Mouse (Mus musculus): Measurements from ENCODE around the gene Lrguk. TPM values are rescaled to one million over a fixed set of nuclear protein-coding genes. Genes with fewer than 3 reads are reported as not detected.

Gene Lrguk
- total RNA-seq, 2 experiments from 2014 or later, result 0.43 to 0.60 TPM

GRCm38 (mm10) chr6:34066790-34067189, 37.5 kb downstream of the Lrguk start:
- DNase-seq, result no peak

GRCm38 (mm10) chr6:34067271-34067670, 38.0 kb downstream of the Lrguk start:
- DNase-seq, result no peak

GRCm38 (mm10) chr6:34071936-34072335, 42.7 kb downstream of the Lrguk start:
- no peak for DNase-seq

- no peak for DNase-seq
These were observed 44.7 kb downstream of the Lrguk start for GRCm38 (mm10) chr6:34073931-34074442.

- DNase-seq, result no peak
These were observed 46.3 kb downstream of the Lrguk start for GRCm38 (mm10) chr6:34075520-34075919.

- DNase-seq, result peak; percentile 25 to 47
These were observed 54.2 kb downstream of the Lrguk start for GRCm38 (mm10) chr6:34083471-34083870.

GRCm38 (mm10) chr6:34087701-34088100, 58.5 kb downstream of the Lrguk start:
- no peak for DNase-seq

GRCm38 (mm10) chr6:34088986-34089385, 59.7 kb downstream of the Lrguk start:
- DNase-seq, result no peak

GRCm38 (mm10) chr6:34091537-34091936, 62.3 kb downstream of the Lrguk start:
- no peak for DNase-seq

- no peak for DNase-seq
These were observed 67.0 kb downstream of the Lrguk start for GRCm38 (mm10) chr6:34096274-34096673.

- DNase-seq, result no peak
These were observed 67.7 kb downstream of the Lrguk start for GRCm38 (mm10) chr6:34096905-34097304.

GRCm38 (mm10) chr6:34099725-34100124, 70.5 kb downstream of the Lrguk start:
- no peak for DNase-seq

- DNase-seq, result no peak
These were observed 72.5 kb downstream of the Lrguk start for GRCm38 (mm10) chr6:34101531-34102396.

GRCm38 (mm10) chr6:34103251-34103920, 74.1 kb downstream of the Lrguk start:
- DNase-seq, result no peak

- DNase-seq, result no peak
These were observed 81.3 kb downstream of the Lrguk start for GRCm38 (mm10) chr6:34110571-34110970.

- DNase-seq, result no peak
These were observed 82.2 kb downstream of the Lrguk start for GRCm38 (mm10) chr6:34111406-34111805.

GRCm38 (mm10) chr6:34116838-34117478, 87.7 kb downstream of the Lrguk start:
- DNase-seq, result no peak

GRCm38 (mm10) chr6:34124401-34124800, 95.2 kb downstream of the Lrguk start:
- no peak for DNase-seq

GRCm38 (mm10) chr6:34129261-34129660, 100.0 kb downstream of the Lrguk start:
- no peak for DNase-seq

- no peak for DNase-seq
These were observed 103.1 kb downstream of the Lrguk start for GRCm38 (mm10) chr6:34132391-34132790.

GRCm38 (mm10) chr6:34138366-34138765, 109.1 kb downstream of the Lrguk start:
- no peak for DNase-seq

- no peak for DNase-seq
These were observed 113.7 kb downstream of the Lrguk start for GRCm38 (mm10) chr6:34142931-34143330.

GRCm38 (mm10) chr6:34146042-34146441, 116.8 kb downstream of the Lrguk start:
- no peak for DNase-seq

All from adrenal gland, postnatal 36 days (tissue).